Mouse (Mus musculus): Measurements from ENCODE around the gene Cdh24. TPM values are rescaled to one million over a fixed set of nuclear protein-coding genes. Genes with fewer than 3 reads are reported as not detected.
"Not testable (repeated sequence)": the region's sequence is repeated elsewhere in the genome, so short reads cannot be mapped to it uniquely, and the experiment has no call there.

Cdh24 gene
- polyA plus RNA-seq, 1 experiment = 73.5 TPM

DNA sequence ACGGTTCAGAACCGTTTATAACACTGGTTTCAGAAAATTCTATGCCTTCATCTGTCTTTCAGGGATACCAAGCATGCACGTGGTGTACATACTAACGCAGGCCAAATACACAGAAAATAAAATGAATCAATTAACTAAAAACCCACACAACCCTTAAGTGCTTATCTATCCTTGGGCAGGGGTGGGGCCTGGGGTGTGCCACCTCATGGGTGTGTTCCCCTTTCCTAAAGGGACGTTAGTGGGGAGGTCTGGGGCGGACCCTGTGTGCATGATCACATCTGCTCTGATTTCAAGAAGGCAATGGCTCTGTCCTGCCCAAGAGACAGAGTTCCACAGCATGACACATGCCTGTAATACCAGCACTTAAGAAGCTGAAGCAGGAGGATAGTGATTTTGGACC, 17.8 kb downstream of the Cdh24 start:
- TF ChIP-seq POLR2A (IDR thresholded peaks at IDR 0.05; ENCODE audit: borderline replicate concordance, extremely low read depth, insufficient read depth, insufficient read length, poor library complexity, severe bottlenecking) = no peak
- no peak for TF ChIP-seq CTCF (IDR thresholded peaks at IDR 0.05; ENCODE audit: borderline replicate concordance, extremely low read depth, insufficient read depth, insufficient read length)
- no peak for DNase-seq (ENCODE audit: low read depth)

DNA sequence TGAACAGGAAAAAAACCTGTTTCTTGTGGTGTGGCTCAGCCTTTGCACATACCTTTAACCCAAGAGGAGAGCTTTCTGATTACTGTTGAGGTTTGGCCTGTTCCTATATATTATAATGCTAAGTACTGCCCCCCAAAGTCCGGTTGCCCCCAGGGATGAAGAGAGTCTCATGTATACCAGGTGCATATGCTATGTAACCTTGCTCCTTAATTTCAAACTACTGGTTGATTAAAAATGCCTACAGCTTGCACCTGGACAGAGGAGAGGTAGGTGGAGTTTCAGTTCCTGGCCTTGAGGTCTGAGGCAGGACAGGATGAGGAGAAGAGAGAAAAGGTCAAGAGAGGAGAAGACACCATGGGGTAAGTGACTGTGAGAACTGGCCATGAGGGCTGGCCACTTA, 20.0 kb downstream of the Cdh24 start, which contains the start of gene Psmb11:
Gene Psmb11, plus strand, starts transcription at position 301 of the 400 bp plus-strand sequence.
- TF ChIP-seq POLR2A (IDR thresholded peaks at IDR 0.05; ENCODE audit: borderline replicate concordance, extremely low read depth, insufficient read depth, insufficient read length, poor library complexity, severe bottlenecking) = no peak
- TF ChIP-seq CTCF (IDR thresholded peaks at IDR 0.05; ENCODE audit: borderline replicate concordance, extremely low read depth, insufficient read depth, insufficient read length) = no peak

DNA sequence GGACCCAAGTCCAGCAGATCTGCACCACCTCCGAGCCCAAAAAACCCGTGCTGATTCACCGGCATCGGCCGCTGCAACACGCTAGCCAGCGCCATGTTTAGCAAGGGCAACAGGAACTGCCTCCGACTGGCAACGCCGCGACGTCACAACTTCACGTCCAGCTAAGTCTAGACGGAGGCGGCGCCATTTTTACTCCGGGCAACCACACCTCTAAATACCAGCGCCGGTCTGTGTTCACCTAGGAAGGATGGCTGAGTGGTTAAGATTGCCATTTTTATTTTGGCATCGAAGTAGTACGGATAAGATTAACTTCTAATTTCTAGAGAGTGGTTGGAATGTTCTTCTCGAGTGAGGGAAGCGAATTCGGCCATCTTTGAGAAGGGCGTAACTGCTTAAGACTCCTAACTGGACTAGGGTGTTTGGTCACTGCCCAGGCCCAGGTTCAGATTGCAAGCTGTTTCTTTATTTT, 23.2 kb downstream of the Cdh24 start, which contains the start of gene Psmb5:
Gene Psmb5, minus strand, starts transcription at position 126 of the 469 bp plus-strand sequence.
- peak; percentile 97 for DNase-seq (ENCODE audit: low read depth)

More for the DNA sequence above, 20.0 kb downstream of the Cdh24 start, which contains the start of gene Psmb11:
- DNase-seq (ENCODE audit: low read depth) = no peak

DNA sequence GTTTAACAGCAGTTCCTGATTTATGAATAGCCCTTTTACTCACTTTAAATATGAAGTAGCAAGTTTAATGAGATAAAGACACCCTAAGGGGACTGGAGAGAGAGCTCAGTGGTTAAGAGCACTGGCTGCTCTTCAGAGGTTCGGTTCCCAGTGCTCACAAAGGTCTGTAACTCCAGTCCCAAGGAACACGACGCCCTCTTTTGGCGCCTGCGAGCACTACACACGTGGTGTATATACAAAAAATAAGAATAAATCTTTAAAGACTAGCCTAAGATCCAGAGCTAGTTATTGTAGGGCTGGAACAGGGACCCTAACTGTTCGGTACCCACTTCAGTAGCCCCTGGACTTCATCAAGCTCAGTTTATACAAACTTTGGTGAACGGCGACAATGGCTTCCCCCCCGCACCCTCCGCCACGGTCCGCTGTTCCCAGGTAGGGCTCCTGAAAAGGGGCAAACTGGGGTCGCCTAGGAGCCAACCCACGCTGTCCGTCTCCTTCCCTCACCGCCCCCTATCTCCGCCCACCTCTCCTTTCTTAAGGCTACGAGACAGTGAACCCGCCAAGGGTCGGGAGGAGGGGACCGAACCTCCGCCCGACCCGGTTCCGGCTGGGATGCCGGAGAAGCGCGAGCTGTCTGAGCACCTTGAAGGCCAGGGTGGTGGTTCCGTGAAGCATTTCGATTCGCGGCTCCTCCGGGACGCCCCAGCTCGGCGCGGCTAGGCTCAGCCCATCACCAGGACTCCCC, 23.8 kb downstream of the Cdh24 start:
- TF ChIP-seq CTCF (IDR thresholded peaks at IDR 0.05; ENCODE audit: borderline replicate concordance, extremely low read depth, insufficient read depth, insufficient read length) (peak; percentile 6; the same call in 1 of the 2 replicates), POLR2A (IDR thresholded peaks at IDR 0.05; ENCODE audit: borderline replicate concordance, extremely low read depth, insufficient read depth, insufficient read length, poor library complexity, severe bottlenecking) (no peak)
- DNase-seq (ENCODE audit: low read depth) = peak; percentile 43

More for the DNA sequence above, 23.2 kb downstream of the Cdh24 start, which contains the start of gene Psmb5:
- TF ChIP-seq CTCF (IDR thresholded peaks at IDR 0.05; ENCODE audit: borderline replicate concordance, extremely low read depth, insufficient read depth, insufficient read length) (no peak), POLR2A (IDR thresholded peaks at IDR 0.05; ENCODE audit: borderline replicate concordance, extremely low read depth, insufficient read depth, insufficient read length, poor library complexity, severe bottlenecking) (no peak)

DNA sequence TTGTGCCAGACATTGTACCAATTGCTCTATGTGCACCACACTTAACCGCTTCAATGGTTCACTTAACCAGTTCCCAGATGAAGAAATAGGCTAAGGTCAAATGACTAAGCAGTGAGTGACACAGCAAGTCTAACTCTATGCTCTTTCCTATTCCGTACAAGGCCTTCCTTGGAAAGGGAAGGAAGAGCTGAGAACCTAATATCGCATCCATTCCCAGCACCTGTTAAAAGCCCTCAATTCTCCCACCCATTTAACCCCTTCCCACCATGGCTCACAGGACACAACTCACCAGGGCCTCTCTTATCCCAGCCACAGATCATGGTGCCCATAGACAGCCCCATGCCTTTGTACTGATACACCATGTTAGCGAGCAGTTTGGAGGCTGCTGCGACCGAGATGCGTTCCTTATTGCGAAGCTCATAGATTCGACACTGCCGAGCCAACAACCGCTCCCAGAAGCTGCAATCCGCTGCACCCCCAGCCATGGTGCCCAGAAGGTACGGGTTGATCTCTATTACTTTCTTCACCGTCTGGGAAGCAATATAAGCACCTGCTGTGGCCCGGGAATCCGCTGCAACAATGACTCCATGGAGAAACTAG, 24.8 kb downstream of the Cdh24 start:
- DNase-seq (ENCODE audit: low read depth) = no peak

DNA sequence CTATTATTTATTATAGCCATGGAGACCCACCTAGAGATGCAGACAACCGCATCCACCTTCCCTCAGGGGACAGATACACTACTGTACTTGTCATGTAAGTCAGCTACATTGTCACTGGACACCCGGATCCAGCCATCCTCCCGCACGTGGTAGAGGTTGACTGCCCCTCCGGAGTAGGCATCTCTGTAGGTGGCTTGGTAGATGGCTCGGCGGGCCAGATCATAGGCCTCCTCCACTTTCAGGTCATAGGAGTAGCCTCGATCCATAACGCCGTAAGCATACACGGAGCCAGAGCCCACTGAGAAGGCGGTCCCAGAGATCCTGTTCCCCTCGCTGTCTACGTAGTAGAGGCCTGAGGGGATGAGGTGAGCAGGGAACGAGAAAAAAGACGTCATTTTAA, 27.0 kb downstream of the Cdh24 start:
- not testable (repeated sequence) for DNase-seq (ENCODE audit: low read depth)

More for the DNA sequence above, 24.8 kb downstream of the Cdh24 start:
- no peak for TF ChIP-seq CTCF (IDR thresholded peaks at IDR 0.05; ENCODE audit: borderline replicate concordance, extremely low read depth, insufficient read depth, insufficient read length)
- no peak for TF ChIP-seq POLR2A (IDR thresholded peaks at IDR 0.05; ENCODE audit: borderline replicate concordance, extremely low read depth, insufficient read depth, insufficient read length, poor library complexity, severe bottlenecking)

DNA sequence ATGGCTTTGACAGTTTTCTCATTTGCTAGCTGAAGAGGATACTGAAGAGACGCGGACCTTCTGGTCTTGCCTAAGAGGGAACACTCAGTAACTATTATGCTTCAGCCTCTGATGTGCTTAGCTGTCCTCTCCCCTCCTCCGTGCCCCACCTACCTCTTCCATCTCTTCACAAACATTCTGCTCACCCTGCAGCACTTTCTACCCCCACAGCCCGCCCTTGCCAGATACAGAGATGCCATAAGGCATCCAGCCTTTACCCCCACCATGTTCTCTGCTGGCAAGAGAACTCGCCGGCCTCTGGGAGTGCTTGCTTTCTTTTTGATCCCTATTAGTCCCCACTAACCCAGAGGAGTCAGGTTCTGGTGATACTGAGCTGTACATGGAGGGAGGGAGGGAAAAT, 30.5 kb downstream of the Cdh24 start:
- no peak for DNase-seq (ENCODE audit: low read depth)
- no peak for TF ChIP-seq POLR2A (IDR thresholded peaks at IDR 0.05; ENCODE audit: borderline replicate concordance, extremely low read depth, insufficient read depth, insufficient read length, poor library complexity, severe bottlenecking)
- no peak for TF ChIP-seq CTCF (IDR thresholded peaks at IDR 0.05; ENCODE audit: borderline replicate concordance, extremely low read depth, insufficient read depth, insufficient read length)

DNA sequence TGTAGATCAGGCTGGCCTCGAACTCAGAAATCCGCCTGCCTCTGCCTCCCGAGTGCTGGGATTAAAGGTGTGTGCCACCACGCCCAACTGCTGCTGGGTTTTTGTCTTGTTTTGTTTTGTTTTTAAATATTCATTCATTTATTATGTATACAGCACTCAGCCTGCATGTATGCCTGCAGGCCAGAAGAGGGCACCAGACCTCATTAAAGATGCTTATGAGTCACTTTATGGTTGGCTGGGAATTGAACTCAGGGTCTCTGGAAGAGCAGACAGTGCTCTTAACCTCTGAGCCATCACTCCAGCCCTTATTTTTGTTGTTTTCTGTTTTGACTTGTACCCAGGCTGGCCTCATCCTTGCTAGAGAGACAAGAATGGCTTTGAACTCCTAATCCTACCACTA, 31.2 kb downstream of the Cdh24 start:
- TF ChIP-seq CTCF (IDR thresholded peaks at IDR 0.05; ENCODE audit: borderline replicate concordance, extremely low read depth, insufficient read depth, insufficient read length) (peak; percentile 52; the same call in 1 of the 2 replicates), POLR2A (IDR thresholded peaks at IDR 0.05; ENCODE audit: borderline replicate concordance, extremely low read depth, insufficient read depth, insufficient read length, poor library complexity, severe bottlenecking) (no peak)
- peak; percentile 46 for DNase-seq (ENCODE audit: low read depth)

DNA sequence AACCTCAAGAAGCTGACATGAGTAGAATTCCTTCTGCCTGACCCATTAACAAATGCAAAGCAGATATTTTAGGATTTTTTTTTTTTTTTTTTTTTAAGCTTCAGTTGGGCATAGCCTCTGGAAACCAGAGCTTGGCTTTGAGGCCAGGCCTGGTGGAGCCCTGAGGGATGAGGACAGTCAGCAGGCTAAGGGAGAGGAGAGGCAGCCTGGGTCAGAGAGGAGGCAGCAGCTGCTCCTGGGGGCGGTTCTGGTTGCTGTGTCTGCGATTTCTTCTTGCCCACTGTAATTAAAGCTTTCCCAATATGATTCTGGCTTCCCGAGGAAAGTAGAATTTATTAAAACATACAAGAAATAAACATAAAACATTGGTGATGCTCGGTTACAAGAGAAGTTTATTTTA, 31.9 kb downstream of the Cdh24 start:
- DNase-seq (ENCODE audit: low read depth) = no peak
- no peak for TF ChIP-seq POLR2A (IDR thresholded peaks at IDR 0.05; ENCODE audit: borderline replicate concordance, extremely low read depth, insufficient read depth, insufficient read length, poor library complexity, severe bottlenecking)
- no peak for TF ChIP-seq CTCF (IDR thresholded peaks at IDR 0.05; ENCODE audit: borderline replicate concordance, extremely low read depth, insufficient read depth, insufficient read length)

DNA sequence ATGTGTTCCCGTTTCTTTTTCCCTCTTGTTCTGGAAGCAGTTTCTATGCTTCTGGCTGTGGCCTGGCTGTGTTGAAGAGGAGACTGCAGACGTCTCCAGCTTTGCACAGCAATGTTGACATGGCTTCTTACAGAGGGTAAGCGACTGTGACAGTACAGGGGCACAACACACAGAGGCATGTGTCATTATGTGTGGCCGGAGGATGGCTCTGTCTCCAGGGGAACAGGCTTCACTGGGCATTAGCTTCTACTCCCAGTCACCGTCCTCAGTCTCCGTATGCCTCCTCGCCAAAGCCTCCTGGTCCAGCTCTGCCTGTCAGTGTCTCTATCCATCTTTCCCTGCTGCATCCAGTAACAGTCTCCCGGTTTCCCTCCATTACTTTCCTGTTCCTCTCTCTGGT, 33.9 kb downstream of the Cdh24 start:
- TF ChIP-seq CTCF (IDR thresholded peaks at IDR 0.05; ENCODE audit: borderline replicate concordance, extremely low read depth, insufficient read depth, insufficient read length) (no peak), POLR2A (IDR thresholded peaks at IDR 0.05; ENCODE audit: borderline replicate concordance, extremely low read depth, insufficient read depth, insufficient read length, poor library complexity, severe bottlenecking) (no peak)
- DNase-seq (ENCODE audit: low read depth) = no peak

DNA sequence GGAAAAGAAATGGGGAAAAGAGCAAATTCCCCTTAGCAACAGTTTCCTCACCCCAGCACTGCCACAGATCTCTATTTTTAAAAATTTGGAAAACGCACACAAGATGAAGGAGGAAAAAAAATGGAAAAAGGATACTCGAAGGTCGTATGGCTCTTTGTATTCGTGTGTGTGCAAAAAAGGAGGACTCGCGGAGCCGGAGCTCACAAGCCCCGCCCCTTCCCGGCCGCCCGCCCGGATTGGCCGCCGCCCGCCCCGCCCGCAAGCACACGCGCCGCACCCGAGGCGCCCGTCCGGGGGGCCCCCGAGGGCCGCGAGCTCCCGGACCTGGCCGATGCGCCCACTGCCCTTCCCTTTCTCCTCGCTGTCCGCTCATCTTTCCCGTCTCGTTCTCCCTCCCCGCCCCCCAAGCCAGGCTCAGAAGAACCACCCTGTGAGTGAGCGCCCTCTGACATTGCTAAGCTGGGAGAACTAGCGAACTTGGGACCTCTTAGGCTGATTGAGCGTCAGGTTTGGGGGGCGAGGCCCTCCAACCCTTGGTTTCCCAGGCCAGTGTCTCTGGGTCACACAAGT, 35.3 kb downstream of the Cdh24 start, which contains the start of gene 4931414P19Rik:
Gene 4931414P19Rik, minus strand, starts transcription at position 242 of the 570 bp plus-strand sequence.
- TF ChIP-seq CTCF (IDR thresholded peaks at IDR 0.05; ENCODE audit: borderline replicate concordance, extremely low read depth, insufficient read depth, insufficient read length) (no peak), POLR2A (IDR thresholded peaks at IDR 0.05; ENCODE audit: borderline replicate concordance, extremely low read depth, insufficient read depth, insufficient read length, poor library complexity, severe bottlenecking) (0 out of 2 replicates have a peak, but pooled peaks have one; percentile 34)
- DNase-seq (ENCODE audit: low read depth) = peak; percentile 93

Data from brain, embryonic 14.5 days (tissue).